Mouse (Mus musculus) heart, postnatal 0 days (tissue): ENCODE data around the gene Tmem138.

Experiments
- CTCF ChIP-seq: IDR thresholded peaks from 2 replicates; pipeline ENCODE4 v1.5.1; 2016; ENCODE audit warnings: antibody characterized with exemption, control low read depth, low read depth
- EP300 ChIP-seq: IDR thresholded peaks from 2 replicates; pipeline ENCODE4 v1.6.1; 2016; ENCODE audit warnings: antibody characterized with exemption, low read depth

GRCm38 (mm10) chr19:10561558-10562314 lies 15.4 kb downstream of the Tmem138 start:
- TF ChIP-seq CTCF = no peak
- TF ChIP-seq EP300 = no peak
